Mouse (Mus musculus): ENCODE measurements around the gene Rhoj.
A peak's percentile ranks its signal among the peaks of the same experiment; 100 is the strongest.

The Rhoj gene

GRCm38 (mm10) chr12:75350750-75351149, 42.6 kb downstream of the Rhoj start:
- no peak for DNase-seq

- DNase-seq = no peak
Measured at GRCm38 (mm10) chr12:75351846-75352245, 43.7 kb downstream of the Rhoj start.

- DNase-seq = no peak
Measured at GRCm38 (mm10) chr12:75352410-75352809, 44.3 kb downstream of the Rhoj start.

GRCm38 (mm10) chr12:75354354-75354753, 46.2 kb downstream of the Rhoj start:
- no peak for DNase-seq

DNA sequence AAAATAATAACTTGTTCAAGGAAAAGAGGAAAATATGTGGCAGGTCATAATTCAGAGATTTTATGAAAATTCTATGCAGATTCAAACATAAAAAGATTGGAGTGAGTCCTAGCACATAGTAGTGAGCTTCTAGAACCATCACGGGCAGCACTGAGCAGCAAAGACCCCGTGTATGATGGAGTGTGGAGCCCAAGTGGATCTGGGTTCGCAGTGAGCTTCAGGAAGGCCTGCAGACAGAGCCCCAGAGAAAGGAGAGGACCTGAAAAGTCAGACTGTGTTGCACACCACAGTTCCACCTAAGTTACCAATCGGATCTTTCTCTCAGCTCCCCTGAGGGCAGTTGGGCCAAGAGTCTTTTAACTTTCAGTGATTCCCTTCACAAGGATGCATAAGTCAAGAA, 49.7 kb downstream of the Rhoj start:
- DNase-seq = no peak

GRCm38 (mm10) chr12:75358714-75359113, 50.6 kb downstream of the Rhoj start:
- DNase-seq = no peak

- no peak for DNase-seq
Measured at GRCm38 (mm10) chr12:75359500-75359899, 51.4 kb downstream of the Rhoj start.

DNA sequence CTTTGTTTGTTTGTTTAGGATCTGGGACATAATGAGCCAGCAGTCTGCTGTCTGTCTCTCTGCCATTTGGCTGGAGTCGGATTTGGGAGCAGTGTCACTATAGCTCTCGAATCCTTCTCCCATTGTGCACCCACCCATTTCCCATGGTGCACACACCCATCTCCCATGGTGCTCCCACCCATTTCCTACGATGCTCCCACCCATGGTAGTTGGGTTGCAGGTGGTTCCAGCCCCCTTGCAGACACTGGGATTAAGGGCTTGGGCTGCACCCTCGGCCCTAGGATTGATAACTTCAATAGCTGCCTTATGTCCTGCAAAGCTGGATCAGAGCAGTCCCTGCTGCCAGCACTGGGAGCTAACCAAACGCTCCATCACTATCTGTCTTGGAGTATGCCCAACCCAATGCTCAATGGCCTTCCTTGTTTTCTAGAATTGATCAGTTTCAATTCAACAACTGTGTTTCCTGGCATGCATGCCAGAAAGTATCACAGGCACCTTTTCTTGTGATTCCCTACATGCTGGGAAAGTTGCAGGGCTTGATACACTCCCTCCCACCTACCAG, 51.9 kb downstream of the Rhoj start:
- no peak for DNase-seq

- DNase-seq = no peak
Measured at GRCm38 (mm10) chr12:75362456-75362855, 54.3 kb downstream of the Rhoj start.

DNA sequence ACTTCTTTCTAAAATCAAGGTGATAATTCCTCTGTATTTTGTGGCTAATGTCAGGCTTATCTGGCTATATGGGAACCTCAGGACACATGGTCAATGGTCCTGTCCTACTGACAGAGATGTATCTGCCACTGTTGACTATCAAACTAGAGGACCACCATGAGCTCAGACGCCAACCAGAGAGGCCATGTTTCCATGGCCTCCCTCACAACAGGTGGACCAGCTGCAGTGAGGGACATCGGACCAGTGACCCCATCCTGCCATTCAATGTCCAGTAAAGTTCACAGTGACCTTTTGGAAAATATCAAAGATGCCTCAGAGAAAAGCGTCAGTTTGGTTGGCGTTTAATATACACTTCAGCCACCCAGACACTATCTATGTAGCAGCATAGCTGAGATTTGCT, 56.3 kb downstream of the Rhoj start:
- no peak for DNase-seq

GRCm38 (mm10) chr12:75365621-75366124, 57.6 kb downstream of the Rhoj start:
- no peak for DNase-seq

DNA sequence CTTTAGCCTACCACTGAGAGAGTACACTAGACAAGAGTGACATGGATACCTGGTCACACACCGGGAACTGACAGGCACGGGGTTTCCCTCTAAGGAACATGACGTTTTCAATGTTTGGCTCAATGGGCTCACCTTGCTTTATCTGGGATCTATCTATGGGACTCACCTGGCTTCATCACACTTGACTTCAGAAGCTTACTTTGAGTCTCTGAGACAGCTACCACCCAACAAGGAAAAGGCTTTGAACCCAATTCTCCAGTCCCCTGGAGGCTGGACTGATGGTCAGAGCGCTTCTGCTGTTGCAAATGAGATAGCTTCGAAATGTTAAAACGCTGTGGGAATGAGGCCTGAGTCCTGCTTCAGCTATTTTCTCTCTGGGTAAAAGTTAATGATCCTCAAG, 59.2 kb downstream of the Rhoj start:
- no peak for DNase-seq

DNA sequence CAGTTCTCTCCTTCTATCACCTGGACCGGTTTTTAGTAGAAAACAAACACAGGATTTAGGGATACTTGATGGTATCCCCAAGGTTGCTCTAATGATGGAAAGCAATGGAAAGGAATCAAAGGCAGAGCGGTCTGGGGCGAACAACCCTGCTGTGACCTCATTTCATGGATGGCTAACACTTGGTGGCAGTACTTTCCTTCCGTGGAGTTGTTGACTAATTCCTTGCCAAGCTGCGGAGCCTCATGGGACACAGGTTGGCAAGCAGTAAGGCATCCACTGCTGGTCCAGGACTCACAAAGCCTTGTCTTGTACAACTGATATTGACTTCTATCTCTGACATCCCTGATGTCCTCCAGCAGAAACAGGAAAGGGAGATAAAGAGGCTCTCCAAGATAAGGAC, 60.4 kb downstream of the Rhoj start:
- no peak for DNase-seq

DNA sequence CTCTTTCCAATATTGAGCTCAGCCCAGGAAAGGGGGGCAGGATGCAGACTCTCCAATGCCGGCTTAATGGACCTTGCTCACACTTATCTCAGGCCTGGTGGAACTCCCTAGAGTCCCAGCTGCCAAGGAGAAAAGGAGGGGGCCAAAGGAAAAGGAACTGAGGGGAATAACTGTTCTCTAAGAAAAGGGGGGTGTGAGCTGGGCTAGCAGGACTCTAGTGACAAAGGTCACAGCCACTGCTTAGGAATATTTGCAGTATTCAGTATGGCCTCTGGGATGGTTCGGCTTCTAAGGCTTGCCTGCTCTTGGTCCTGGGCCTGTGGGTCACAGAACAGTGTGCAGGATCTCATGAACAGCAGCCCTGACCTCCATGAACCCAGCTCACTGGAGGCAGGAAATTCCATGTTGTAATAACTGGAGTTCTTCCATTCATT, 61.3 kb downstream of the Rhoj start:
- no peak for DNase-seq

DNA sequence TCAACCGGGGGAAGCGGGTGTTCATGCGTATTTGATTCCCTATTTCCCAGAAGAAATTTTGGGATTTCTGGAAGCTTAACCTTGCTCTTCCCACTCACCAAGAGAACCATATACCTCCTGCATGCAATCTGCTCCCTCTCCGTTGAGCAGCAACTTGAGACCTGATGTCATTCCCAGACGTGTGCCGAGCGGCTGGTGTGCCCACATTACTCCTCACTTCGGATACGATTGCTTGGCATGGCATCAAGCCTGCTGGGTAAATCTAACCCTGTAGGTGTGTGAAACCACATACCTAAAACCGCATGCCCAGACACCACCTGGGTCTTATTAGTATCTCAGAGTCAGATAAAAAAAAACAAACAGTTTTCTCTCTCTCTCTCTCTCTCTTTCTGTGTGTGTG, 66.3 kb downstream of the Rhoj start:
- DNase-seq = no peak

DNA sequence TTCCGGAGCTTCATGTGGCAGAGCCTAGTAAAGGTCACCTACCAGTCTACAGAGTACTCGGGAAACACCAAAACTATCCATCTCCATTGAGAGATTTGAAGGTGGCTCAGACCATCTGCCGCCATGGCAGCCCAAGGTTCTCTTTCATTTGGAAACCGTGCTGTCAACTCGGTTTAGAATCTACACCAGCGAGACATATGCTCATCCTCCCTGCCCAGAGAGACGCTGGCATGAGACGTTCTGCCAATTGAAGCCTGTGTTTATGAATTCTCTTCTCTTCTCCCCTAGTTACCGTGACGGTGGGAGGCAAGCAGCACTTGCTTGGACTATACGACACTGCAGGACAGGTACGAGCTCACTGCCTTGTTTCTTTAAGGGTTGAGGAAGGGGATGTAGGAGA, 66.9 kb downstream of the Rhoj start:
- no peak for DNase-seq

- no peak for DNase-seq
Measured at GRCm38 (mm10) chr12:75376126-75376525, 68.0 kb downstream of the Rhoj start.

DNA sequence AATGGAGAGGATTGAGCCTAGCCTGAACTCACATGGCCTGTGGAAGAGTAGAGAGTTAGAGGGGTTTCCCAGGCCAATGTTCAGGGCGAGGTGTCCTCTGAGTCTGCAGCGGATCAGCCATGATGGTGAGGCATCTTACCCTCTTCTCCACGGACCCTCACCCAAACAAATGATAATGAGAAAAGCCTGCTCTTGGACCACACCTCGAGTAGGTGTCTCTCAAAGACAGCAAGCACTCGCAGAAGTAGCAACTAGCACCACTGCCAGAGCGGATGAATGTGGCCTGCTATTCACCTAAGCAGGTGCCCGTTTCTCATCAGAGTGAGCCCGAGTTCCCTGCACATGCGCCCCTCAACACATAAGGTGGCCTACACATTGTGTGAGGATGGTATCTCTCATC, 78.6 kb downstream of the Rhoj start:
- DNase-seq = no peak

DNA sequence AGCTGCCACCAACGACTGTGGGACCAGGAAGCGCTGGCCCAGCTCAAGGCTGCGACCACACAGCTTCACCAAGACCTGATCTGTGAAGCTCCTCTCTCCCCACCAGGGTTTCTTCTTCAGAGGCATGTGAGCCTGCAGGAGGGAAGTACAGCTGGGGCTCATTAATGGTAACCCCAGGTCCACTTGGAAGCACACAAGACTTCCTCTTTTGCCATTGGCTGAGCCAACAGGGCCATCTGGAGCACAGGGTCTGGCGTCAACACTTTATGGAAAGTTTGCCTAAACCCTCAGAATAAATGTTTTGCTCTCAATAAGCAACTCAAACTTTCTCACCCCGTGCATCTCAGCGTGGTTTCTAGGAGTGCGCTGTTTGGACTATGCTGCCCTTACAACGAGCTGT, 79.0 kb downstream of the Rhoj start:
- DNase-seq = no peak

- no peak for DNase-seq
Measured at GRCm38 (mm10) chr12:75387846-75388245, 79.7 kb downstream of the Rhoj start.

GRCm38 (mm10) chr12:75388521-75388920, 80.4 kb downstream of the Rhoj start:
- no peak for DNase-seq

DNA sequence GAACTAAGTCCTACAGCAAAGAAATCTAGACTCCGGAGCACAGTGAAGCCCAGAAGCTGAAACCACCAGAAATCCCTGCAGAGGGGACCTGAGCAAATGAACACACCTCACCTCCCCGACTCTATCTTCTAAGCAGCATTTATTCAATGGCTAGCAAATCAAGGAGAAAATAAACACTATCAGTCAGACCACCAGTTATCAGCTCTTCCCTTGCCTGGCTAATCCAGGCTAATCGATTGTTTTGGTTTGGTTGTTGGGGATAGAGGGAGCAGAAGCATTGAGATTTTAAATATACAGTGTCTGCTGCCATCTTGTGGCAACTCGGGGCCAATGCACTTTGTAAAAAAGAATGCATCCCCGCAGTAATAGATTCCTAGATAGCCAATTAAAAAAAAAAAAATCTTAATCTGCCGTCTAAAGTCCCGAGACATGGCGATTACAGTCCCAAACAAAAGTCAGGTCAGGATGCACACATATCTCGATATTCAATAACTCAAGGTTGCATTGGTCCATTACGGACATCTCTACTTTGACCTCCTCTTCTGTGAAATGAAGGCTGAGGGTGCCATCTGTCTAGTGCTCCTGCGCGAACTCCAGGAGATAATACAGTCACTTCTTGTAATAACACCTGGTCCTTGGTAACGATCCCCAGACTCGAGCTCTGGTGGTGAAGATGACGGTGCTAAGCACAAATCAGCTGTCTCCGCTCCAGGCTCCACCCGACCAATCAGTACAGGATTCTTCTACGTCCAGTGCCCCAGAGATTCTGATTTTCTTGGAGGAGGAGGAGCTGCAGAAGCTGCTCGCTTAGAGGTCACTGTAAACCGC, 81.4 kb downstream of the Rhoj start:
- DNase-seq = peak; percentile 26

GRCm38 (mm10) chr12:75391526-75391925, 83.4 kb downstream of the Rhoj start:
- no peak for DNase-seq

DNA sequence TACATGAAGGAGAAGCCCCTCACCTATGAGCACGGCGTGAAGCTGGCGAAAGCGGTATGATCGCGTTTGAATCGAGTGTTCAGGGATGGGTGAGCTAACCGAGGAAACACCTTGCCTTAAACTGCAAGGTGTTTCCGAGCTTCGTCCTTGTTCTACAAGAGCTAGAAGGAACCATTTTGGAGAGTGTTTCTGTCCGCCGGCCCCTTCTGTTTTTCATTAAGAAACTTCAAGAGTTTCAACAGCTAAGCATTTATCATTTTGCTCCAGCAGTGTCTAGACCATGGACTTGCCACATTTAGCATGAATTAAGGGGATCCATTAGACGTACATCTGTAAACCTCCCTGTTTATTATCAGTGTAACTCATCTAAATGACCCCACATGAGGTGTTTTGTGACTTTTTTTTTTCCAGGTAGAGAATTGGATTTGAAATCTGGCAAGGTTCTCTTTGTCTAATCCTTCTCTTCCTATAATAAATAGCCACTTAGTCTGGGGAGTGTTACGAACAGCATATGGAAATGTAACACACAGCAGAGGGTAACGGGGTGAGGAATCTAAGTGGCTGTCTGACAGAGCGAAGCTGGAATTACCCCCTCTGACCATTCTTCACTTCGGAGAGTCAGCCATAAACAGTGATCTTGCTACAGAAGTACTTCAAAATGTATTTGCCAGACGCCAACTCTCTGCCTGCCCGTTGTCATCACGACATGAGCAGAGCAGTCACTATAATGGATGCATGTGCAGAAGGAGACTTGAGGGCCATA, 86.1 kb downstream of the Rhoj start:
- DNase-seq = no peak

Measured in right cerebral cortex, postnatal 14 days (tissue).